Mouse (Mus musculus) neutrophil, adult 65 days (primary cell): ENCODE measurements around the gene Timm10b. TPM values are rescaled to one million over a fixed set of nuclear protein-coding genes. Genes with fewer than 3 reads are reported as not detected.

Experiments
- total RNA-seq: library from RNA; stranded (reverse); gene quantifications from 2 replicates; pipeline ENCODE4 v1.2.4, GENCODE M21; 2023

Gene Timm10b
- total RNA-seq = 80.7 and 117 TPM in 2 replicates

GRCm38 (mm10) chr7:105639756-105640155 lies at the start of gene Timm10b:
Timm10b (plus strand) TSS chr7:105640056.

GRCm38 (mm10) chr7:105633127-105633800 lies 6.6 kb upstream of the Timm10b start, which contains the start of gene Trim3:
Trim3 (minus strand) TSS chr7:105633571.

GRCm38 (mm10) chr7:105640233-105640893 lies 507 bp downstream of the Timm10b start, which contains the start of the genes Arfip2 and Gm45799:
Arfip2 (minus strand) TSS chr7:105640416.
Gm45799 (plus strand) TSS chr7:105640552.

GRCm38 (mm10) chr7:105650639-105651435 lies 11.0 kb downstream of the Timm10b start, which contains the start of gene Dnhd1:
Dnhd1 (plus strand) TSS chr7:105650827.

Other genes with a start within 250 kb of the Timm10b start
- gene Fam160a2, start 240.0 kb upstream of the Timm10b start, total RNA-seq = 152 and 227 TPM in 2 replicates
- 0.86 and 1.1 TPM in 2 replicates for gene Cnga4, start 235.5 kb upstream of the Timm10b start, total RNA-seq
- not detected in 2 replicates for gene Cckbr, start 214.3 kb upstream of the Timm10b start, total RNA-seq
- not detected in 2 replicates for gene Cavin3, start 157.8 kb upstream of the Timm10b start, total RNA-seq
- 19.4 and 20.6 TPM in 2 replicates for gene Smpd1, start 85.7 kb upstream of the Timm10b start, total RNA-seq
- gene Apbb1, start 58.4 kb upstream of the Timm10b start, total RNA-seq = 1.5 and 1.6 TPM in 2 replicates
- gene Hpx, start 39.9 kb upstream of the Timm10b start, total RNA-seq = not detected in 2 replicates
- gene Trim3, start 6.5 kb upstream of the Timm10b start, total RNA-seq = 12.6 and 17.9 TPM in 2 replicates
- gene Arfip2, start 360 bp downstream of the Timm10b start, total RNA-seq = 11.6 and 19.3 TPM in 2 replicates
- 10.3 and 15.9 TPM in 2 replicates for gene Gm45799, start 496 bp downstream of the Timm10b start, total RNA-seq
- 3.2 and 3.6 TPM in 2 replicates for gene Dnhd1, start 10.8 kb downstream of the Timm10b start, total RNA-seq
- gene Ilk, start 96.5 kb downstream of the Timm10b start, total RNA-seq = 137 and 144 TPM in 2 replicates
- 5.2 and 11.2 TPM in 2 replicates for gene Rrp8, start 97.3 kb downstream of the Timm10b start, total RNA-seq
- gene Taf10, start 104.3 kb downstream of the Timm10b start, total RNA-seq = 95.8 and 99.8 TPM in 2 replicates
- 41.0 and 53.2 TPM in 2 replicates for gene Tpp1, start 112.2 kb downstream of the Timm10b start, total RNA-seq
- not detected in 2 replicates for gene Dchs1, start 147.6 kb downstream of the Timm10b start, total RNA-seq
- gene Mrpl17, start 171.0 kb downstream of the Timm10b start, total RNA-seq = 31.2 and 36.4 TPM in 2 replicates